Mouse (Mus musculus) gastrocnemius, adult 18-20 months (tissue): ENCODE data around the gene Nmrk2. TPM values are rescaled to one million over a fixed set of nuclear protein-coding genes. Genes with fewer than 3 reads are reported as not detected.
A peak's percentile ranks its signal among the peaks of the same experiment; 100 is the strongest.
"Not testable (repeated sequence)": the region's sequence is repeated elsewhere in the genome, so short reads cannot be mapped to it uniquely, and the experiment has no call there.

Experiments
- DNase-seq: peaks from one replicate; pipeline ENCODE4 v3.0.0; 2021; ENCODE audit warnings: low spot score
- total RNA-seq, 2 experiments: library from RNA; stranded (reverse); gene quantifications; 2 replicates each; pipeline ENCODE4 v1.2.3; 2021

Nmrk2 gene
- total RNA-seq, 2 experiments from 2014 or later: 59.9 to 118 TPM

DNA sequence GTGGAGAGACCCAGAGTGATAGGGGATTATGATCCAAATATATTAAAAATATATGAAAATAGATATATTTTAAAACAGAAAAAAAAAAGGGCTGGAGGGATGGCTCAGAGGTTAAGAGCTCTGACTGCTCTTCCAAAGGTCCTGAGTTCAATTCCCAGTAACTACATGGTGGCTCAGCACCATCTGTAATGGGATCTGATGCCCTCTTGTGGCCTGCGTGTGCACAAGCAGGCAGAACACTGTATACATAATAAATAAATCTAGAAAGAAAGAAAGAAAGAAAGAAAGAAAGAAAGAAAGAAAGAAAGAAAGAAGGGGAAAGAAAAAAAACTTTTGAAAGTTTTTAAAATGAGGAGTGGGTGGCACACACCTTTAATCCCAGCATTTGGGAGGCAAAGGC is 15.4 kb upstream of the Nmrk2 start:
- not testable (repeated sequence) for DNase-seq

DNA sequence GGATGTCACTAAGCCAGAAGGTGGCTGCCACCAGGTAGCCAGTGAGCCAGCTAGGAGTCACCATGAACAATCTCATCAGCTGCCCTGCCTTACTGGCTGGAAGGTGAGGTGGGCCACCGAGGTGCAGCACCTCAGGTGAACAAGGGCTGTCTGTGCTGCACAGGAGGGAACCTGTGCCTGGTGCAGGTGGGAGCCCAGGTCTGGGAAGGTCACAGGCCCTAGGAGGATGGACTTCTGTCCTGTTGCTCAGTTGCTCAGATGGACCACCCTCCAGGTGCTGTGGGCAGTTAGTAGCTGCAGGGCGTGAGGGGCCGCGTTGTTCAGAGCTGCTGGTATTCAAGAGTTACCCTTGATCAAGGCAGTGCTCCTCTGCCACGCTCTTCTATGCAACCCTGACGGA is 15.0 kb upstream of the Nmrk2 start:
- DNase-seq: no peak

DNA sequence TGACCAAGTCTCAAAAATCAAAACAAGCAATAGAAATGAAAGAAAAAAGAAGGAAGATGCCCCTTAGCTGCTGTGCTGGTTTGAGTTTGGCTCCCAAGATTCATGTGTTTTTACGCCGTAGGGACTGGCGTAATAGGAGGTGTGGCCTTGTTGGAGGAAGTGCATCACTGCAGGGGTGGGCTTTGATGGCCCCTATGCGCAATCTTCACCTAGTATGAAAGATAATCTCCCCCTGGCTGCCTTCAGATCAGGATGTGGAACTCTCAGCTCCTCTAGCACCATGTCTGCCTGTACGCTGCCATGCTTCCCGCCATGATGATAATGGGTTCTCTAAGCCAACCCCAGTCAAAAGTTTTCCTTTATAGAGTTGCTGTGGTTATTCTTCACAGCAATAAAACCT is 14.4 kb upstream of the Nmrk2 start:
- DNase-seq: no peak

DNA sequence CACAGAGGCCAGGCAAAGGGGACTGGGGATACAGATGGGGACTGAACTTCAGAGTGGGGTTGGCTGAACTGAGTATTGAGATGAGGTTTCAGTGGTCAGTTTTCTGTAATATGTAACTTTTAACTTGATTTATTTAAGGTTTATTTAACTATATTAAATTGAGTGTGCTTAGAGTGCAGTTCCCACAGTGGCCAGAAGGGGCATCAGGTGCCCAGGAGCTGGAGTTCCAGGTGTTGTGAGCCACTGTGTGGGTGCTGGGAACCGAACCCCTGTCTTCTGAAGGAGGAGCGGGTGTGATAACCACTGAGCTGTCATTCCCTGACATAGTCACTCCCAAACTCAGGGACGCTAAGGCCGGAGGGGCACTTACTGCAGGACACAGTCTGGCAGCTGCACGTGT is 8.3 kb upstream of the Nmrk2 start:
- DNase-seq: no peak

DNA sequence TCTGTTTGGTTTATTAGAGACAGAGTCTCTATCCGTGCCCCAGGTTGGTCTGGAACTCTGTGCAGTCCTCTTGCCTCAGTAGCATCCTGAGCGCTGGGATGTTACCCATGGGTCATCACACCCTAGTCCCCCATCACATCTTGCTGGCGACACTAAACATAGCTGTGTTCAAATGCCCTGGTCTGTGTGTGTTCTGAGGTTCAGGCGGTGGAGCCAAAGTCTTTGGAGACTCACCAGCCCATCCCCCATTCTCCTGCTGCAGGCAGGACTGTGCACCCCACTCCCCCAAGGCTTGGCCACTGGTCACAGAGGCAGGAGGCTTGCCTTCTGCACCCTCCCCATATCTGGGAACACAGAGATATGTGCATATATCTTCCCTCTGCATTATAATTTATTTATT is 2.3 kb upstream of the Nmrk2 start:
- no peak for DNase-seq

DNA sequence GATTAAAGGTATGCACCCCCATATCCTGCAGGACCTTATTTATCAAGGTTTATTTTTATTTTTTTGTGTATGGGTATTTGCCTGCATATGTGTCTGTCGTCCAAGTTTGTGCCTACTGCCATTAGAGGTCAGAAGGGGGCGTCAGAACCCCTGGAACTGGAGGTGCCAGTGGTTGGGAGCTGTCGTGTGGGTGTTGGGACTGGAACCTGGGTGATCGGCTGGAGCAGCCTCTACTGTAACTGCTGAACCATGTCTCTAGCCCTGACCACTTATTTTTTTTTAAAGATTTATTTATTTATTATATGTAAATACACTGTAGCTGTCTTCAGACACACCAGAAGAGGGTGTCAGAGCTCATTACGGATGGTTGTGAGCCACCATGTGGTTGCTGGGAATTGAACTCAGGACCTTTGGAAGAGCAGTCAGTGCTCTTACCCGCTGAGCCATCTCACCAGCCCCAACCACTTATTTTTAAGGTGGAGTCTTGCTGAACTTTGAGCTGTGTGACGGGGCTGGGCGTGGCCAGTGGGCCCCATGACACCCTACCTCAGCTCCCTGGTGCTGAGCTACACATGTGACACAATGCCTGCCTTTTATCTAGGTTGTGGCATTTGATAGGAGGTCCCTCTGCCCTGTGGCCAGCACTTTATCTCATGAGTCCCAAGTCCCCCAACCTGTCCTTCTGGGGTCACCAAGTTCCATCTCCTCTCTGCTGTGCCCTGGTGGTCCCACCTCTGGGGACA is 1.3 kb upstream of the Nmrk2 start:
- no peak for DNase-seq

DNA sequence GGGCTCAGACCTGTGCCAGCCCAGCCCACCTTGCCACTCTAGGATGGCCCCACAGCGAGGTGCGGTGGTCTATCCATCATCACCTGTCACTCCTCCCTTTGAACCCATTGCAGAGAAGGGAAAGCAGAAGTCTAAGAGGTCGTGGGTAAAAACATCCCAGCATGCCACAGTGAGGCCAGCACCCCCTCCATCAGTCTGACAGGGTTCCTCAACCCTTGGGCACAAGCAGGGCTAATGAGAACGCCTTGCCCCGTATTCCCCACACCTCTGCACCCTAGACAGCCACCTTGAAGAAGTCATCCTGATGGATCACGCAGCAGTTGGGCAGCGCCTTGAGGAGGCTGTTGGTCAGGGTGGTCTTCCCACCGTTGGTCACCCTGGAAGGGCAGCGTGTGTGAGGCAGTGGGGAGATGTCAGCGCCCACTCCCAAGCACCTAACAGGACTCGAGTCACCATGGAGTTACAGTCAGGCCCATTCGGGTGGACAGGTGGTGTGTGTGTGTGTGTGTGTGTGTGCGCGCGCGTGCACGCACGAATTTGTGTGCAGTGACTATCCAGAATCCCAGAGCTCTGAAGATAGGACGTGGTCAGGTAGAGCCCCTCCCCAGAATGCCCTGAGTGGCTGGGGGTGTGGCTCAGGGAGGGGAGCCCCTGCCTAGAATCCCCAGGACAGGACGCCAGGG is 1.1 kb downstream of the Nmrk2 start:
- no peak for DNase-seq

DNA sequence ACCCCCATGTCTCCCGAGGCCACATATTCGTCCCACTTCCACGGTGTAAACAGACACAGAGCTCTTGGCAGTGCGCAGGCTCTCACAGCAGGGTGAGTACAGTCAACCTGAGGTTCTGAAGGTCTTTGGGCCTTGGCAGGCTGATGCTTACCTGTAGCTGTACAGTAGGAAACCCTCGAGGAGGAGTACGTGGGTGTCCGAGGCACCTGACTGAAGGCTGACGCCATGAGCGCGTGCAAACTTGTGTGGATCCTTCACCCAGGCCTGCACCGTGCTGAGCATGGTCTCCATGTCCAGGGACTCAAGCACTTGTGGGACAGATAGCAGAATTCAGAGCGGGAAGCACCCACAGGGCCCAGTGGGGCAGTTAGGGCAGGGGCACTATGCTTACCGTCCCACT is 1.7 kb downstream of the Nmrk2 start:
- no peak for DNase-seq

DNA sequence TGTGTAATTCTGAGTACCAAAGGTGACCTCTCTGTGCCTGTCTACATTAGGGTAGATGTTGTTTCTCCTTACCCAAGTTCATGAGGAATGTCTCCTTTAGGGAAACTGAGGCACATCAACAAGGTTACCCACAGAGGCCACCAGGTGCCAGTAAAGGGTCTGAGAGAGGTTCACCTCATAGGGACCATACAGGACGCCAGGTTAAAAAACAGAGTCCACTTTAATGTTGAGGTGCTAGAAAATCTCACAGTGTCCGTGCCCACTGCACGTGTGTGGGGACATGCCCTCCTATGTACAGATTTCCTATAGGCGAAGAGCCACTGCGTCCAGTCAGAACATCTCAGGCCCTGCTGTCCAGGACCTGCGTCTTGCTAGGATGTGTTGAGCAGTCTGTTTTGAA is 2.9 kb downstream of the Nmrk2 start:
- DNase-seq: no peak

DNA sequence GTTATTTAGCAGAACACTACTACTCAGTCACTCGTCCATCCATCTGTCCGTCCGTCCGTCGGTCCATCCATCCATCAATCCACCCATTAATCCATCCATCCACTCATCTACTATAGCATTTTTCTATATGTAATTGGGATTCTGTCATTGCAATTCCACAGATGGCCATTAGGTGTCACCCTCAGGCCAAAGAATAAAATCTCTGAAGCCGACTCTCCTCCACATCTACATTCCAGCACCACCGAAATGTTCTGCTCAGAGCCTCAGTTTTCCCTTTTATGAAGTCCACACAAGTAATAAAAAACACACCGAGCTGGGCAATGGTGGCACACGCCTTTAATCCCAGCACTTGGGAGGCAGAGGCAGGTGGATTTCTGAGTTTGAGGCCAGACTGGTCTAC is 3.6 kb downstream of the Nmrk2 start:
- DNase-seq: peak; percentile 71

DNA sequence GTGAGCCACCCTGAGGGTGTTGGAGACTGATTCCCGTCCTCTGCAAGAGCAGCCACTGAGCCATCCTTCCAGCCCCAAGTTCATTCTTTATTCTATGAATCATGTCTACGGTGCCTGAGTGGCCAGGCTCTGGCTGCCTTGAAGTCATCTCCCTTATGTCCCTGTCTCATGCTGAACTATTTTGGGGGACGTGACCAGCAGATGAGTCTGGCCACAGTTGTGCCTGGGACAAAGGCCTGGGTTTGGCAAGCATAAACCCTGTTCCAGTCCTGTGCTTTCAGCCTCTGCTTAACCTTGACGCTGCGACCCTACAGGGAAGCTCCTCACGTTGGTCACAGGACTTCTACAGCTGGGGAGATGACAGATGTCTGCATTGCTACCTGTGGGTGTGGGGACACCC is 4.5 kb downstream of the Nmrk2 start:
- peak; percentile 68 for DNase-seq

DNA sequence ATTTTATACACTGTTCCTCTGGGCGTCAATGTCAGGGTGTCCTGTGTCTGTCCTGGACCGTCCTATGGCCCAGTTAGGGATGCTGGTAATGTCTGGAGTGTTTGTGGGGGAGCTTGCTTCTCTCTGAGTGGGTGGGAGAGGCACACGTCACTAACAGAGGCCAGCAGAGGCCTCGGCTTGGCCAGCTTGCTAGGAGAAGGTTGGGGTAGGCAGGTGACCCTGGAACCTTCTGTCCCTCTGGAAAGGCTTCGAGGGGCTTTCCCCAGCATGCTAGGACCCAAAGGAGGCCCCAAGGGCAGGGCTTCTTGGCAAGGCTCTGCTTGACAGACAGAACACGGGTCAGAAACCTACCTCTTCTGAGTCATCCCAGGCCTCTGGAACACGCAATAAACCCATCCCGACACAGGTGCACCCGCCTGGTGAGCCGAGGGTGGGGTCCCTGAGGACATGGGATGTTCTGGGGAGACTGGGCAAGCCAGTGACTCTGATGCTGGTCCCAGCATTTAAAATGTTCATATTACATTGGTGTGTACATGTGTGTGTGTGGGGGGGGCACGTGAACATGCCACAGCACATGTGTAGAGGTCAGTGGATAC is 5.3 kb downstream of the Nmrk2 start:
- DNase-seq: peak; percentile 65

DNA sequence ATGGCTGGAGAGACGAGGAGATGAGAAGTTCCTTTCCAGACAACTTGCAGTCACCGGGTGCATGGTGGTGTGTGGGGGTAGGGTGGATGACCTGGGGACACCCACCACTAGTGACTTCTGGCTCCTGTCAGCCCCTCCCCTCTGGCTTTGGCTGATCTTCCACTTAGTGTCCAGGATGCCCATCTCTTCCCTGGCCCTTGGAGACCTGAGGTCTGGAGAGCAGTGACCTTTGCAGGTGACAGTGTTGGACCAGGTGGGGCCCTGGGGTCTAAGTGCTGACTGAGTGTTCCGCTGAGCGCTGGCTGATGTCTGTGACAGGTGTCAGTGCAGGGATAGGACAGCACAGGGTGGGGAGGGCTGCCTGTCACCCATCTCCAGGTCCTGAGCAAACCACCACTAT is 6.6 kb downstream of the Nmrk2 start:
- peak; percentile 81 for DNase-seq

DNA sequence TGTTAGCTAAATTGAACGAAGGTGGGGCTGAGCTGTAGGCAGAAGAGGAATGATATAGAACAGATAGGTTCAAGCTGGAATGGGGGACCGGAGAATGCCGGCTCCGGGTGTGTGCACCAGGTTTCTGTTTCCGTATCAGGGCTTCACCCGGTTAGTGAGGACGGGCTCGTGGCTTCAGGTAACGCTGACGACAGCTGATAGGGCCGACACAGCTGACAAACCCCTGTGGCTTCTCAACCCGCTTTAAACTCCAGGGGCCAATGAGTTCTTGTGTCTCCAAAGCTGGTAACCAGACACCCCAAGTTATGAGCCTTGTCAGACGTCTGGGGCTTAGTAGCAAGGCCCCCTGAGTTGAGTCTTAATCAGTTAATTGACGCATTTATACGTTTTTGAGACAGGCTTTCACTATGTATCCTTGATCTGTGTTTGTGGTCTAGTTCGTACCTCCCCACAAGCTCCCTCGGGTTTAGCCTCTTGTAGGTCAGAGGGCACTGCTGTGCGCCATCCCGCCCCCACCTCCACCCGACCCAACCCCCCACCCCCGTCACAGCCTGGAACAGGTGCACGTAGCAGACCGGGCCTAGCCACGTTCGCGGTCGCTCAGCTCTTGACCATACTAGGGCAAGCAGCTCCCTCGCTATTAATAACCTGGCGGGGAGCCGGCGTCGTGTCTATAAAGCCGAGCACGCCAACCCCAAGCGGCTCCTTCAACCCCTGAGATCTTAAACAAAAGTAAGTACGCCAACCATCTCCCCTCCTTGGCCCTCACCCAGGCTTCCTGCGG is 7.7 kb downstream of the Nmrk2 start:
- peak; percentile 85 for DNase-seq

DNA sequence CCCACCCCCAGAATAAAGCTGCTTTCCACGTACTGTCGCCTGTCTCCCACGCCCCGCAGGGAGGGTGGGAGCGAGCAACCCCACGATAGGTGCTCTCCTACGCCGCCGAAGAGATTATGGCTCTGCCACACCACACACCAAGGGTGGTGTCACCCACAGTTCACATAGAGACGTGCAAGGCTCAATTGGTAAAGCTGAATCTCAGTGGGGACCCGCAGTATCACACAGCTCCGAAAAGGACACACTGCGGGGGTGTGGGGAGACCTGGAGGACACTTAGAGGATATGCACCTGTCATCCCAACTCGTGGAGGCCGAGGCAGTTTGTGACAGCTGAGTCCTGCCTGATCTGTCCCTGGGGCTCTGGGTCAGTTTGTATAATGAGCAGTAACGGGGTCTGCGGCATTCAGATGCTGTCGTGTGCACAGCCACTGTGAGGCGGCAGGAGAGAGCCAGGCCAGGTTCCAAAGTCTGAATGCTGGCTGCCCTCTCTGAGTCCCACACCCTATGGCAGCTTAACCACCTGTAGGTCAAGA is 8.8 kb downstream of the Nmrk2 start:
- DNase-seq: peak; percentile 64

DNA sequence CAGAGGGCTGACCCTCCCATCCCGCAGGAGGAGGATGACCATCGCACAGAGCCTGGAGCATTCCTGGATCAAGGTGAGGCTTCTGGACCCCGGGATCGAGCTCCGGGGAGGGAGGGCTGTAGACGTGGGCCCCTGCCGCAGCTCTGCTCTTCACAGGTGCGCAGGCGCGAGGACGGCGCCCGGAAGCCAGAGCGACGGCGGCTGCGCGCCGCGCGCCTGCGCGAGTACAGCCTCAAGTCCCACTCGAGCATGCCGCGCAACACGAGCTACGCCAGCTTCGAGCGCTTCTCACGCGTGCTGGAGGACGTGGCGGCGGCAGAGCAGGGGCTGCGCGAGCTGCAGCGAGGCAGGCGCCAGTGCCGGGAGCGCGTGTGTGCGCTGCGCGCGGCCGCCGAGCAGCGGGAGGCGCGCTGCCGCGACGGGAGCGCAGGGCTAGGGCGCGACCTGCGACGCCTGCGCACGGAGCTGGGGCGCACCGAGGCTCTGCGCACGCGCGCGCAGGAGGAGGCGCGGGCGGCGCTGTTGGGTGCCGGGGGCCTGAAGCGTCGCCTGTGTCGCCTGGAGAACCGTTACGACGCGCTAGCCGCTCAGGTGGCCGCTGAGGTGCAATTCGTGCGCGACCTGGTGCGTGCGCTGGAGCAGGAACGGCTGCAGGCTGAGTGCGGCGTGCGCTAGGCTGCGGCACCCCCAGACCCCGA is 9.4 kb downstream of the Nmrk2 start:
- DNase-seq: peak; percentile 81

DNA sequence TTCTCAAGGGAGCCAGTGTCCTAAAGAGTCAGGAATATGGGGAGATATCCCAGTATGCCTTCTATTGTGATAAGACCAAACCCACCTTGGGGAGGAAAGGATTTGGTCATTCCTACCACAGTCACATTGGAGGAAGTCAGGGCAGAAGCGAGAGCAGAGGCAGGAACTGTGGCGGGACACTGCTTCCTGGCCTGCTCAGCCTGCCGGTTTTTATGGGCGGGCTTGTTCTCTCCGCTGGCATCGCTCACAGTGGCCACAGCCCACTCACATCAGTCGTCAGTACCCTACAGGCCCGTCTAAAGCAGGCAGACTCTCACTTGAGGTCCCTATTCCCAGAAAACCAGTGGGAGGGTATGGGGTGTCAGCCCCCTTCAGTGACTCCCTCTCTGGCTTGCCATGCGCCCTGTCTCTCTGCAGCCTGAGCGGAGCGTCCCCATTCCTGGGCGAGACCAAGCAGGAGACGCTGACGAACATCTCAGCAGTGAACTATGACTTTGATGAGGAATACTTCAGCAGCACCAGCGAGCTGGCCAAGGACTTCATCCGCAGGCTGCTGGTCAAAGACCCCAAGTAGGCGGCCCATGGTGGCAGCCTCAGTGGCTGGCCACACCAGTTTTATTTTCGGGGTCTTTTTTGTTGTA is 10.4 kb downstream of the Nmrk2 start:
- DNase-seq: no peak

DNA sequence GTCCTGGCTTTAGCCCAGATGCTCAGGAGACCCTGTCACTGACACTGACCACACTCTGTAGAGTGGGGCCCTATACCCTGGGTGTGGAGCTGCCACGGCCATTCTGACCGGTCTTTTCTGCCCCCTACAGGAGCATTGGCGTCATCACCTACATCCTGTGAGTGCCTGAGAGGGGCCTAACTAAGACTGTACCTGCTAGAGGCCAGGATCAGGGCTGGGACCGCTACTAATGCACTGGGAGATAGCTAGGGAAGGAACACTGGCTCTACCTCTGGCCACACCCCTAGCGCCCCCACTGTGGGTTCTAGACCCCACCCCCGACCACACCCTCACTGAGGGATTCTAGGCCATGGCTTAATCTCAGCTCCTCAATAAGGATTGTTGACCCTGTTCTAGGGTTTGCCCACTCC is 10.9 kb downstream of the Nmrk2 start:
- DNase-seq: no peak

DNA sequence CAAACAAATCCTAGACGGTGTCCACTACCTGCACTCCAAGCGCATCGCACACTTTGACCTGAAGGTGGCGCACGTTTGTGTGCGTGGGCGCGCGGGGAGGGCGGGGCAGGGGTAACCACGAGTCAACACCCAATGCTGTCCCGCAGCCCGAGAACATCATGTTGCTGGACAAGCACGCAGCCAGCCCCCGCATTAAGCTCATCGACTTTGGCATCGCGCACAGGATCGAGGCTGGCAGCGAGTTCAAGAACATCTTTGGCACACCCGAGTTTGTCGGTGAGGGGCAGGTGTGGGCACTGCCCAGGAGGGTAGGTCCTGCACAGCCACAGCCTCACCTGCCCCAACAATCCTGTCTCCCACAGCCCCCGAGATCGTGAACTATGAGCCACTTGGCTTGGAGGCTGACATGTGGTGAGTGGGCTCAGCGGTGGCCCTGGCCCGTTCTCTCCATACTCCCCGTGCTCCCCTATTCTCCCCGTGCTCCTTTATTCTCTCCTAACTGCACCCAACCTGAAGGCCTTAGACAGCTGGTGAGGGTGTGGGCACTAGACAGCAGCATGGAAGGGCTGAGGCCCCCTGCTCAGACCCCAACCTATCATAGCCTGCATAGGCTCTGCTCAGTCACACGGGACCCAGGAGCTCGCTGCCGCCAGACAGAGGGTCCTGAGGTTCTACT is 11.5 kb downstream of the Nmrk2 start:
- no peak for DNase-seq

DNA sequence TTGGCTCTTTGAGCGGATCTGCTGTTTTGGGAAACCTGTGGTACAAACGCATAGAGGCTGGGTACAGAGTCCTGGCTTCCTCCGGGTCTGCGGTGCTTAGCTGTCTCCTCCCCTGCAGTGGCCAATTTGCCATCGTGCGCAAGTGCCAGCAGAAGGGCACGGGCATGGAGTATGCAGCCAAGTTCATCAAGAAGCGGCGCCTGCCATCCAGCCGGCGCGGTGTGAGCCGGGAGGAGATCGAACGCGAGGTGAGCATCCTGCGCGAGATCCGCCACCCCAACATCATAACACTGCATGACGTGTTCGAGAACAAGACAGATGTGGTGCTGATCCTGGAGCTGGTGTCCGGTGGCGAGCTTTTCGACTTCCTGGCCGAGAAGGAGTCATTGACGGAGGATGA is 12.0 kb downstream of the Nmrk2 start:
- no peak for DNase-seq
